Mouse (Mus musculus) thymus, adult 2 months (tissue): ENCODE measurements around the gene C77080.

Experiments used
- CTCF ChIP-seq: fragments of 200-500 bp; IDR thresholded peaks from 2 replicates; pipeline ENCODE4 v1.5.1; 2012; ENCODE audit warnings: mild to moderate bottlenecking, control low read depth, low read length, moderate library complexity, borderline replicate concordance; ENCODE audit not compliant: control insufficient read depth, poor library complexity, insufficient read depth; ENCODE audit errors: extremely low read depth
- POLR2A ChIP-seq: fragments of 200-500 bp; IDR thresholded peaks from 2 replicates; pipeline ENCODE4 v1.6.1; 2012; ENCODE audit warnings: mild to moderate bottlenecking, low read length, control low read depth, moderate library complexity; ENCODE audit not compliant: control insufficient read depth, poor library complexity, insufficient read depth; ENCODE audit errors: extremely low read depth

- TF ChIP-seq CTCF = no peak
- TF ChIP-seq POLR2A = no peak
Measured at GRCm38 (mm10) chr4:129254571-129254970, 6.6 kb downstream of the C77080 start.
